Mouse (Mus musculus): ENCODE measurements around the gene Krt75. TPM values are rescaled to one million over a fixed set of nuclear protein-coding genes. Genes with fewer than 3 reads are reported as not detected.
"Not testable (repeated sequence)": the region's sequence is repeated elsewhere in the genome, so short reads cannot be mapped to it uniquely, and the experiment has no call there.

Krt75 gene
- polyA plus RNA-seq, 1 experiment = not detected

DNA sequence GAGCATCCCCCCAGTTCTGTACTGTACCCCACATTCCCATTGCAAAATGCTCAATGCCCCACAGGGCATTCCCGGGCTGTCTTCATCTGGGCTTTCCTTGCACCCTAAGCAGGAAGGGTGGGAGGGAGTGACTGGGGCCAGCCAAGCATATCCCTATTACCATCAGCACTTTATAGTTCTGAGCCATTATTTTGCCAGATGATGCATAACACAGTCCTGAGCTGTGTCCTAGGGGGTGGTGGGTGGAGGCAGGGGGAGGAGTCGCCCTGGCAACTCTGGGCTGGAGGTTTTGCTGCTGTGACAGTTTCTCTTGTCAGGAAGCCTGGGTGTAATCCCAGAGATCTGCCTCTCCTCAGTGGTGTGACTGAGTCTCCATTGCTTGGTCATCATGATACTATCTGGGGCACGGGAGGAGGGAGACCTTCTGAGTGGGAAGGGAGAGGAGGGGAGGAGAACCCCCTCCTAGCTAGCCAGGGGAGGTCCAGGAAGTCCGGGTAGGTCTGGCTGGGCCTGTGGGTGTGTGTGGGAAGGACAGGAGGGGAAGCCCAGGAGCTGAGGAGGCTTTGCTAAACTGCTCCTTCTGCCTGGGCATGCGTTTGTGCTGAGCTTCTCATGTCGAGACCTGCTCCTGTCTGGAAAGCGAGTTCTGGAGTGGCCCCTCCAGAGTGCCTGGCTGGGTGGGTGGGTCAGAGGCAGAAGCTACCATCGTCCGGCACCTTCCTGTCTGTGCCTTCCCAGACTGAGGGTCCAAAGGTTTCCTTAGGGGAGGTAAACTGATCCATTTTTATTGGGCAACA is 37.5 kb downstream of the Krt75 start:
- Histone ChIP-seq H3K4me3 (ENCODE audit: insufficient read depth, poor library complexity, severe bottlenecking) (no peak overlapping the region), H3K27me3 (ENCODE audit: control insufficient read depth, insufficient read depth, insufficient read length) (peaks cover 40% of the 10 kb centered on the region), H3K79me3 (ENCODE audit: low read depth) (no peaks in the 10 kb centered on the region), H3K36me3 (ENCODE audit: control insufficient read depth, insufficient read depth) (no peaks in the 10 kb centered on the region), H3ac (ENCODE audit: control insufficient read depth, insufficient read length, low read depth) (no peak overlapping the region), H3K79me2 (ENCODE audit: control insufficient read depth, insufficient read depth) (no peaks in the 10 kb centered on the region)
- TF ChIP-seq FOSL1 (IDR thresholded peaks at IDR 0.05; ENCODE audit: insufficient read depth, low read length, poor library complexity, severe bottlenecking) = no peak
- no peak for TF ChIP-seq MYOD1 (IDR thresholded peaks at IDR 0.05; ENCODE audit: control insufficient read depth, insufficient read length, low read depth)
- no peak for TF ChIP-seq MYOG (IDR thresholded peaks at IDR 0.05; ENCODE audit: control insufficient read depth, extremely low read depth, insufficient read length)
- TF ChIP-seq CTCF (IDR thresholded peaks at IDR 0.05; ENCODE audit: control insufficient read depth, insufficient read depth, insufficient read length) = no peak
- TF ChIP-seq USF1 (IDR thresholded peaks at IDR 0.05; ENCODE audit: low read depth) = no peak
- no peak for TF ChIP-seq CEBPB (IDR thresholded peaks at IDR 0.05; ENCODE audit: low read depth)
- TF ChIP-seq MAX (IDR thresholded peaks at IDR 0.05) = no peak

DNA sequence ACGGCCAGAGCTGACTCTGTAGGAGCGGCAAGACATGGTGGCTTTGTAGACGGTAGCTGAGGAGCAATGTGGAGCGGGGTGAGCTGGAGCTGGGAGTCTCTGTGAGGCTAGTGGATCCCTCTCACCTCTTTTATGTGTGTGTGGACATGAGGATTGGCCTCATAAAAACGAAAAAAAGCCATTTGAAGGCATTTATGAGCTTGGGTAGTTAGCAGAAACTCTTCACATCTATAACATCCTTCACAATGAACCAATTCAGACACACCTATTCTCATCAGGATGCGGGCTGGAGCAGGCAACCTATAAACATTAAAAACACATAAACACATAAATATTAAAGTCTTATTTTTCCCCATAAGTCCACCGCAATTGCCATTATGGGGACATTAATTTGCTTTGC is 41.0 kb downstream of the Krt75 start, which contains the start of gene Krt84:
Krt84 (minus strand) TSS at position 101 of the 400 bp plus-strand sequence.
- H3K79me3 ChIP-seq (ENCODE audit: low read depth) = no peaks in the 10 kb centered on the region
- H3K36me3 ChIP-seq (ENCODE audit: control insufficient read depth, insufficient read depth) = no peaks in the 10 kb centered on the region
- H3ac ChIP-seq (ENCODE audit: control insufficient read depth, insufficient read length, low read depth) = no peak within 1 kb of the TSS
- TF ChIP-seq FOSL1 (IDR thresholded peaks at IDR 0.05; ENCODE audit: insufficient read depth, low read length, poor library complexity, severe bottlenecking) (no peak), CEBPB (IDR thresholded peaks at IDR 0.05; ENCODE audit: low read depth) (no peak), USF1 (IDR thresholded peaks at IDR 0.05; ENCODE audit: low read depth) (no peak), MYOG (IDR thresholded peaks at IDR 0.05; ENCODE audit: control insufficient read depth, extremely low read depth, insufficient read length) (no peak), MYOD1 (IDR thresholded peaks at IDR 0.05; ENCODE audit: control insufficient read depth, insufficient read length, low read depth) (no peak), MAX (IDR thresholded peaks at IDR 0.05) (no peak), CTCF (IDR thresholded peaks at IDR 0.05; ENCODE audit: control insufficient read depth, insufficient read depth, insufficient read length) (no peak)
- H3K27me3 ChIP-seq (ENCODE audit: control insufficient read depth, insufficient read depth, insufficient read length) = peaks cover 59% of the 10 kb centered on the region
- no peak within 1 kb of the TSS for H3K4me3 ChIP-seq (ENCODE audit: insufficient read depth, poor library complexity, severe bottlenecking)
- no peaks in the 10 kb centered on the region for H3K79me2 ChIP-seq (ENCODE audit: control insufficient read depth, insufficient read depth)

DNA sequence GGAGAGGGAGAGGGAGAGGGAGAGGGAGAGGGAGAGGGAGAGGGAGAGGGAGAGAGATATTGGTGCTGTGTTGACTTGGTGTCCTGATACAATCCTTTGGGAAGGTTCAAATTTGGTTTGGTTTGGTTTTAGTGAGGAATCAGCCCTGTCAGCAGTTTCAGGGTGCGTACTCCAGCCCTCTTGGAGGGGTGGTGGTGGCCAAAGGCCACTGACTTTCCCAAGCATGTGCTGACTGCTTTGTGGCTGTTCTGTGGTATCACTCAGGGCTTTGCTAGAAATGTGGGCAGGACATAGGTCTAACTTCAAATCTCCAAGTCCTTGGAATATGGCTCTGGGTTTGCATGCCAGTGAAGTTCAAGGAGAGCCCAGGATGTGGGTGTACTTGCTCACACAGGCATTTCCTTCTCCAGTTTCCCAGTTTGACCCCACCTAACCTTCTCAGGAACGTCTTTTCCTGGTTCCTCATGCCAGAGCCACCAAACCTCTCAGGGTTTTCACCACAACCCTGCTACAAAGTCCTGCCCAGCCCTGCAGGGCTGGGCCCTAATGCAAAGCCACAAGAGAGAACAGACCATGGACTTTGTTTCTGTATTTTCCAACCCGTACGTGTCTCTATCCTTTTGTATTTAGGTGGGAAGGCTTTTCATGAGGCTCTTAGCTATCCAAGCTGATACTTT is 51.0 kb downstream of the Krt75 start:
- H3K79me3 ChIP-seq (ENCODE audit: low read depth) = no peaks in the 10 kb centered on the region
- no peak overlapping the region for H3K4me3 ChIP-seq (ENCODE audit: insufficient read depth, poor library complexity, severe bottlenecking)

DNA sequence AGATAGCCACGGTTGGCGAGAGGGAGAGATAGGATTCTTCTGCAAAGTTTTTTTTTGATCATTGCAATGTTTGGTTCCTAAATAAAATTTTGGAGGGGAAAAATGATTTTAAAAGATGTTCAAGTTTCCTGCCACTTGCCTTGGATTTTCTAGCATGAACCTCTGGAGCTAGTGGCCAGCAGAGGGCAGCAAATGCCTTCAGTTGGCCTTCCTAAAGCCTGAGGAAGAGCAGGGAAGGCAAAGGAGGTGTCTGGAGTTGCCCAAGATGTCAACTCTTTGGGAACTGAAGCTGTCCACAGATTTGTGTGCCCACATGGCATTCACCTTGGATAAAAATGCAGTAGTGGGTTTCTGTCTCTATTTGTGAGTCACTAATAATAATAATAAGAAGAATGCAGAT is 53.9 kb downstream of the Krt75 start:
- no peak overlapping the region for H3K4me3 ChIP-seq (ENCODE audit: insufficient read depth, poor library complexity, severe bottlenecking)
- no peaks in the 10 kb centered on the region for H3K79me3 ChIP-seq (ENCODE audit: low read depth)
- TF ChIP-seq FOSL1 (IDR thresholded peaks at IDR 0.05; ENCODE audit: insufficient read depth, low read length, poor library complexity, severe bottlenecking) (no peak), CTCF (IDR thresholded peaks at IDR 0.05; ENCODE audit: control insufficient read depth, insufficient read depth, insufficient read length) (peak; percentile 61)
- no peaks in the 10 kb centered on the region for H3K79me2 ChIP-seq (ENCODE audit: control insufficient read depth, insufficient read depth)
- H3K36me3 ChIP-seq (ENCODE audit: control insufficient read depth, insufficient read depth) = no peaks in the 10 kb centered on the region
- H3K27me3 ChIP-seq (ENCODE audit: control insufficient read depth, insufficient read depth, insufficient read length) = peaks cover 12% of the 10 kb centered on the region
- no peak overlapping the region for H3ac ChIP-seq (ENCODE audit: control insufficient read depth, insufficient read length, low read depth)

More for the DNA sequence above, 51.0 kb downstream of the Krt75 start:
- Histone ChIP-seq H3K27me3 (ENCODE audit: control insufficient read depth, insufficient read depth, insufficient read length) (peaks cover 40% of the 10 kb centered on the region), H3K36me3 (ENCODE audit: control insufficient read depth, insufficient read depth) (no peaks in the 10 kb centered on the region), H3ac (ENCODE audit: control insufficient read depth, insufficient read length, low read depth) (no peak overlapping the region), H3K79me2 (ENCODE audit: control insufficient read depth, insufficient read depth) (no peaks in the 10 kb centered on the region)
- TF ChIP-seq MYOD1 (IDR thresholded peaks at IDR 0.05; ENCODE audit: control insufficient read depth, insufficient read length, low read depth) = no peak
- no peak for TF ChIP-seq CTCF (IDR thresholded peaks at IDR 0.05; ENCODE audit: control insufficient read depth, insufficient read depth, insufficient read length)
- no peak for TF ChIP-seq MYOG (IDR thresholded peaks at IDR 0.05; ENCODE audit: control insufficient read depth, extremely low read depth, insufficient read length)
- TF ChIP-seq FOSL1 (IDR thresholded peaks at IDR 0.05; ENCODE audit: insufficient read depth, low read length, poor library complexity, severe bottlenecking) = no peak
- no peak for TF ChIP-seq MAX (IDR thresholded peaks at IDR 0.05)
- TF ChIP-seq USF1 (IDR thresholded peaks at IDR 0.05; ENCODE audit: low read depth) = no peak
- TF ChIP-seq CEBPB (IDR thresholded peaks at IDR 0.05; ENCODE audit: low read depth) = no peak

DNA sequence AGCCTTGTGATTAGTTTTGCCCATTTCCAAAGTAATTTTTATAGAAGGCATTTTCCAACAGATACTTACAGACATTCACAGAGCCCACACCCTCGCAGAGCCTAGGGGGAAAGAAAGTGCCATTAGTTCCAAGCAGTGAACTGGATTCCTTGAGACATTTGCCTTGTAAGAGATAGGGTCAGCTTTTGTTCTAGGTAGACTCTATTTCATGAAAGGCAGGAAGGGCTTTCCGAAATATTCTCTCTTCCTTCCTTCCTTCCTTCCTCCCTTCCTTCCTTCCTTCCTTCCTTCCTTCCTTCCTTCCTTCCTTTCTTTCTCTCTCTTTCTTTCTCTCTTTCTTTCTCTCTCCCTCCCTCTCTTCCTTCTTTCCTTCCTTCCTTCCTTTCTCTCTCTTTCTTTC is 56.5 kb downstream of the Krt75 start, which contains the start of gene Gm49425:
Gm49425 (minus strand) TSS at position 101 of the 400 bp plus-strand sequence.
- not testable (repeated sequence) for H3K36me3 ChIP-seq (ENCODE audit: control insufficient read depth, insufficient read depth); H3K4me3 ChIP-seq (ENCODE audit: insufficient read depth, poor library complexity, severe bottlenecking); H3K79me2 ChIP-seq (ENCODE audit: control insufficient read depth, insufficient read depth); H3K79me3 ChIP-seq (ENCODE audit: low read depth); H3ac ChIP-seq (ENCODE audit: control insufficient read depth, insufficient read length, low read depth)
- H3K27me3 ChIP-seq (ENCODE audit: control insufficient read depth, insufficient read depth, insufficient read length) = peaks cover 17% of the 10 kb centered on the region

Small RNA genes lying within 50 kb of the gene (microRNA-seq; reads per million reads assigned to microRNA genes)
- gene Gm44393 (ENCODE audit: borderline microRNAs expressed) (not detected), gene Gm44460 (ENCODE audit: borderline microRNAs expressed) (not detected)

Other genes with a start within 250 kb of the Krt75 start
- 10.1 TPM for gene Krt80, start 203.7 kb downstream of the Krt75 start, polyA plus RNA-seq (2012; fragmentation: generic; extraction: Trizol)
- gene Krt7, start 162.9 kb downstream of the Krt75 start, polyA plus RNA-seq (2012; fragmentation: generic; extraction: Trizol) = 0.04 TPM
- gene Krt87, start 135.1 kb downstream of the Krt75 start, polyA plus RNA-seq (2012; fragmentation: generic; extraction: Trizol) = not detected
- gene Krt88, start 126.2 kb downstream of the Krt75 start, polyA plus RNA-seq (2012; fragmentation: generic; extraction: Trizol) = not detected
- gene Krt81, start 110.2 kb downstream of the Krt75 start, polyA plus RNA-seq (2012; fragmentation: generic; extraction: Trizol) = not detected
- not detected for gene Krt86, start 100.4 kb downstream of the Krt75 start, polyA plus RNA-seq (2012; fragmentation: generic; extraction: Trizol)
- gene Krt83, start 82.4 kb downstream of the Krt75 start, polyA plus RNA-seq (2012; fragmentation: generic; extraction: Trizol) = not detected
- gene Gm49425, start 56.6 kb downstream of the Krt75 start, polyA plus RNA-seq (2012; fragmentation: generic; extraction: Trizol) = not detected
- not detected for gene Krt84, start 41.1 kb downstream of the Krt75 start, polyA plus RNA-seq (2012; fragmentation: generic; extraction: Trizol)
- gene Krt82, start 23.2 kb downstream of the Krt75 start, polyA plus RNA-seq (2012; fragmentation: generic; extraction: Trizol) = not detected
- gene Krt90, start 11.0 kb downstream of the Krt75 start, polyA plus RNA-seq (2012; fragmentation: generic; extraction: Trizol) = not detected
- gene Gm5414, start 54.3 kb upstream of the Krt75 start, polyA plus RNA-seq (2012; fragmentation: generic; extraction: Trizol) = not detected
- gene Gm5478, start 73.5 kb upstream of the Krt75 start, polyA plus RNA-seq (2012; fragmentation: generic; extraction: Trizol) = not detected
- gene Krt6b, start 106.4 kb upstream of the Krt75 start, polyA plus RNA-seq (2012; fragmentation: generic; extraction: Trizol) = not detected
- gene Krt6a, start 120.4 kb upstream of the Krt75 start, polyA plus RNA-seq (2012; fragmentation: generic; extraction: Trizol) = not detected
- gene Krt5, start 139.0 kb upstream of the Krt75 start, polyA plus RNA-seq (2012; fragmentation: generic; extraction: Trizol) = 0.02 TPM
- gene Krt71, start 169.2 kb upstream of the Krt75 start, polyA plus RNA-seq (2012; fragmentation: generic; extraction: Trizol) = not detected
- not detected for gene Krt72, start 212.6 kb upstream of the Krt75 start, polyA plus RNA-seq (2012; fragmentation: generic; extraction: Trizol)
- gene Krt73, start 228.4 kb upstream of the Krt75 start, polyA plus RNA-seq (2012; fragmentation: generic; extraction: Trizol) = not detected
- not detected for gene Krt2, start 244.3 kb upstream of the Krt75 start, polyA plus RNA-seq (2012; fragmentation: generic; extraction: Trizol)